In genomic region chr10:19491513-19492380, GRCm38 (mm10) we compare ENCODE assay signal across 9 mouse cellular contexts.
DNase-seq lines count a peak whose midpoint lies in the region; ATAC-seq and TF ChIP-seq lines count a peak whose summit lies in the region.
"Had no signal": no experiment of that assay in that cellular context is flagged by ENCODE, and none has a peak within 500 bp of the region (broad histone marks: within the 10 kb centered on the region; RNA-seq: fewer than 3 reads in every experiment).

No protein-coding gene starts in this region.

- peak overlapping the region; percentile 39 for H3K27ac ChIP-seq in heart, adult 2 months
- no peak overlapping the region for H3K27ac ChIP-seq in heart, embryonic 11.5 days (ENCODE audit: low read depth, low read length)
- H3K27ac ChIP-seq: limb, embryonic 15.5 days had no signal

- no peak for ATAC-seq in heart, embryonic 11.5 days (replicated peaks; ENCODE audit: insufficient number of reproducible peaks, low FRiP score, low TSS enrichment)
- no peak for ATAC-seq in G1E (ENCODE audit: extremely low read depth, insufficient number of reproducible peaks, low FRiP score, poor library complexity, severe bottlenecking)

- WGBS in heart, adult 2 months: 25% methylated on average over 21 of the region's 21 CpGs
- 53% methylated on average over 21 of the region's 21 CpGs for WGBS in heart, embryonic 11.5 days (ENCODE audit: insufficient replicate concordance)

- H3K79me2 ChIP-seq in heart, adult 2 months (replicated peaks; ENCODE audit: control insufficient read depth, insufficient read depth, low read length): no peaks in the 10 kb centered on the region

- H3K4me3 ChIP-seq in heart, adult 2 months: no peak overlapping the region
- no peak overlapping the region for H3K4me3 ChIP-seq in heart, embryonic 11.5 days (ENCODE audit: low read depth, low read length)
- H3K4me3 ChIP-seq in G1E (ENCODE audit: low read depth, low read length): no peak overlapping the region
- H3K4me3 ChIP-seq: limb, embryonic 15.5 days had no signal

- intact Hi-C loops in heart, adult 2 months (cut with DNase I): loop anchor here (1.0 to 10.0 kb wide), 7 partner anchors 27 to 633 kb away; partner anchors contain the start of gene Ifngr1

- no peaks in the 10 kb centered on the region for H3K9me3 ChIP-seq in heart, embryonic 11.5 days (replicated peaks; ENCODE audit: control insufficient read depth, low read length)
- H3K9me3 ChIP-seq in G1E (replicated peaks): no peaks in the 10 kb centered on the region
- H3K9me3 ChIP-seq: limb, embryonic 15.5 days had no signal

- no peak for TF ChIP-seq POLR2A in heart, adult 2 months (IDR thresholded peaks at IDR 0.05; ENCODE audit: insufficient read depth, low read depth, low read length)

- H3K36me3 ChIP-seq in heart, adult 2 months (ENCODE audit: control insufficient read depth, insufficient read depth, low read length): peaks cover 2% of the 10 kb centered on the region; the same call in 1 of the 2 replicates
- no peaks in the 10 kb centered on the region for H3K36me3 ChIP-seq in heart, embryonic 11.5 days (ENCODE audit: control insufficient read depth, insufficient read depth, low read length)
- no peaks in the 10 kb centered on the region for H3K36me3 ChIP-seq in G1E (replicated peaks)
- H3K36me3 ChIP-seq: limb, embryonic 15.5 days had no signal

- no peak overlapping the region for H3K9ac ChIP-seq in heart, adult 2 months (ENCODE audit: low read depth, low read length)
- no peak overlapping the region for H3K9ac ChIP-seq in heart, embryonic 11.5 days (ENCODE audit: low read depth, low read length)
- H3K9ac ChIP-seq: limb, embryonic 15.5 days had no signal

- H3K4me2 ChIP-seq in heart, embryonic 11.5 days: no peak overlapping the region
- H3K4me2 ChIP-seq: limb, embryonic 15.5 days had no signal

- H3K27me3 ChIP-seq in heart, adult 2 months (ENCODE audit: control insufficient read depth, insufficient read depth, low read length): no peaks in the 10 kb centered on the region
- no peaks in the 10 kb centered on the region for H3K27me3 ChIP-seq in heart, embryonic 11.5 days (ENCODE audit: control insufficient read depth, insufficient read depth, low read length)
- peaks cover 4% of the 10 kb centered on the region; the same call in 1 of the 2 replicates for H3K27me3 ChIP-seq in G1E (ENCODE audit: insufficient read depth, low read length)
- H3K27me3 ChIP-seq: limb, embryonic 15.5 days had no signal

- peak; percentile 82 for TF ChIP-seq CTCF in heart, adult 2 months (IDR thresholded peaks at IDR 0.05)
- TF ChIP-seq CTCF in G1E (IDR thresholded peaks at IDR 0.05; ENCODE audit: low read depth, low read length): no peak

- peak; percentile 72 to 83 for DNase-seq in heart, adult 2 months
- DNase-seq in G1E (ENCODE audit: low spot score): peak; percentile 16
- peak; percentile 17 for DNase-seq in c-Kit-positive CD71-positive TER-119-positive erythroid progenitor cells, embryonic 14.5 days (ENCODE audit: low spot score)
- peak; percentile 16 to 48 for DNase-seq in gastrocnemius, adult 8-10 months (ENCODE audit: low spot score in 2 of 2)
- DNase-seq in left cerebral cortex, adult 18-20 months (ENCODE audit: low spot score in 2 of 2): peak; percentile 65 to 72
- peak; percentile 85 for DNase-seq in naive thymus-derived CD4-positive, alpha-beta T cell, adult 2 months (ENCODE audit: low read depth)
- DNase-seq in testis, postnatal 14 days (ENCODE audit: low spot score): peak; percentile 36

- 0 out of 2 replicates have a peak, but pooled peaks have one; percentile 24 for TF ChIP-seq EP300 in heart, adult 2 months (IDR thresholded peaks at IDR 0.05; ENCODE audit: insufficient read depth, low read depth, low read length)

- peaks cover 9% of the 10 kb centered on the region for H3K4me1 ChIP-seq in heart, adult 2 months (ENCODE audit: control insufficient read depth, insufficient read depth, low read length)
- no peaks in the 10 kb centered on the region for H3K4me1 ChIP-seq in heart, embryonic 11.5 days (ENCODE audit: control insufficient read depth, insufficient read depth, low read length)
- H3K4me1 ChIP-seq in G1E (ENCODE audit: insufficient read depth, low read depth, low read length): no peaks in the 10 kb centered on the region
- H3K4me1 ChIP-seq: limb, embryonic 15.5 days had no signal

Comparison
In these comparisons a context has a peak if more than half of its experiments do, and no peak if none do; other contexts are left out.
1. DNase-seq: peak in every context shown above with its lines; median percentile 85 in naive thymus-derived CD4-positive, alpha-beta T cell, adult 2 months; 78 in heart, adult 2 months; 68 in left cerebral cortex, adult 18-20 months; 36 in testis, postnatal 14 days; 32 in gastrocnemius, adult 8-10 months; 17 in c-Kit-positive CD71-positive TER-119-positive erythroid progenitor cells, embryonic 14.5 days; 16 in G1E.